Comparison of ENCODE assay signal across 10 mouse cellular contexts in the genomic region with DNA sequence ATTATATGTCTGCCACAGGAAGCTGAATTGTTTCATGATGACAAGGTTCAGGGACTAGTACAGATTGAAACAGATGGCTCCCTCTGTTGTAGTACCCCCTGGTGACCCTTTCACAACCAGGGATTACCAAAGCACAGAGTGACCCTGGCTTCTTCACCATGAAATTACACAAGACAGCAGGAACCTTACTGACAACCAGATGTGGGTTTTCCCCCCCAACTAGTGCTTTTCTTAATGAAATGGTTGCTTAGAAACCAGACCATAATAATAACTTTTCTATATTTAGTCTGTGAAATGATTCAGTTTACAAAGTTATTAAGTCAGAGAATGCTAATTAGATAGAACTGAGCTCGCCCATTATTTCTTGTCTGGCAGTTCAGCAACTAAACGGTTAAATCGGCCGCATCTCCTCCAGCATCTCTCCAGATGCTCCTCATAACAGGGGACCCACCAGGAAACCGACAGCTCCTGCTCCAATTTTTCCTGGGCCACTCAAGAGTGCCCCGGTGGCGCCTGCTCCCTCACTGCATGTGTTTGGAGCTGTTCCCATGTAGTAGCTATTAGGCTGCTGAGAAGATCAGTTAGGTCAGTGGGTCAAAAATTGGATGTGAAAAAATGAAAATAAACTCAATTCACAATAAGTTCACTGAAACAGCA.
DNase-seq lines count a peak whose midpoint lies in the region; ATAC-seq and TF ChIP-seq lines count a peak whose summit lies in the region.
"Had no signal": no experiment of that assay in that cellular context is flagged by ENCODE, and none has a peak within 500 bp of the region (broad histone marks: within the 10 kb centered on the region; RNA-seq: fewer than 3 reads in every experiment).

No protein-coding gene starts in this region.

- no peak overlapping the region for H3K27ac ChIP-seq in midbrain, embryonic 11.5 days (ENCODE audit: low read depth, low read length)
- no peak overlapping the region for H3K27ac ChIP-seq in midbrain, embryonic 15.5 days
- no peak overlapping the region for H3K27ac ChIP-seq in limb, embryonic 10.5 days
- H3K27ac ChIP-seq in stomach, embryonic 14.5 days (ENCODE audit: low read length) = 0 out of 2 replicates have a peak overlapping the region, but pooled peaks have one; percentile 16
- H3K27ac ChIP-seq in gastrocnemius, adult 2 months = no peak overlapping the region
- H3K27ac ChIP-seq: limb, embryonic 13.5 days had no signal

- H3K4me2 ChIP-seq in midbrain, embryonic 11.5 days = no peak overlapping the region
- H3K4me2 ChIP-seq in midbrain, embryonic 15.5 days = no peak overlapping the region
- no peak overlapping the region for H3K4me2 ChIP-seq in stomach, embryonic 14.5 days (replicated peaks; ENCODE audit: low read depth, low read length)
- H3K4me2 ChIP-seq: limb, embryonic 13.5 days had no signal

- 0 out of 2 replicates have a peak, but pooled peaks have one; percentile 50 for ATAC-seq in midbrain, embryonic 11.5 days (ENCODE audit: low FRiP score)
- no peak for ATAC-seq in midbrain, embryonic 15.5 days (replicated peaks)
- no peak for ATAC-seq in stomach, embryonic 14.5 days (ENCODE audit: insufficient number of reproducible peaks, insufficient read depth, low FRiP score, low read depth)
- no peak for ATAC-seq in inflammation-experienced regulatory T-cells, adult 6 months

- intact Hi-C loops in gastrocnemius, adult 2 months (cut with DNase I) = no loop called here

- TF ChIP-seq CTCF in gastrocnemius, adult 2 months (IDR thresholded peaks at IDR 0.05) = no peak

- DNase-seq in midbrain, embryonic 11.5 days (ENCODE audit: low spot score, missing footprints) = peak; percentile 85
- peak; percentile 30 for DNase-seq in fat pad, adult 2 months (ENCODE audit: extremely low read depth, low read depth, low spot score)
- DNase-seq in limb, embryonic 10.5 days (ENCODE audit: low spot score) = peak; percentile 38
- DNase-seq in urinary bladder, postnatal 25 days (ENCODE audit: low spot score) = no peak
- DNase-seq in gastrocnemius, adult 2 months = no peak
- DNase-seq: right cerebral cortex, postnatal 25 days had no signal

- no peaks in the 10 kb centered on the region for H3K36me3 ChIP-seq in midbrain, embryonic 11.5 days (ENCODE audit: control insufficient read depth, insufficient read depth, low read length)
- no peaks in the 10 kb centered on the region for H3K36me3 ChIP-seq in midbrain, embryonic 15.5 days (replicated peaks)
- no peaks in the 10 kb centered on the region; the same call in 1 of the 2 replicates for H3K36me3 ChIP-seq in limb, embryonic 10.5 days
- no peaks in the 10 kb centered on the region for H3K36me3 ChIP-seq in stomach, embryonic 14.5 days (ENCODE audit: control insufficient read depth, insufficient read depth, low read length)

- no peak overlapping the region for H3K9ac ChIP-seq in midbrain, embryonic 11.5 days (ENCODE audit: low read length)
- no peak overlapping the region for H3K9ac ChIP-seq in midbrain, embryonic 15.5 days
- H3K9ac ChIP-seq in stomach, embryonic 14.5 days (replicated peaks; ENCODE audit: low read depth, low read length) = no peak overlapping the region

- peaks cover 11% of the 10 kb centered on the region for H3K4me1 ChIP-seq in midbrain, embryonic 11.5 days (ENCODE audit: control insufficient read depth, insufficient read depth, low read length)
- peaks cover 16% of the 10 kb centered on the region for H3K4me1 ChIP-seq in midbrain, embryonic 15.5 days
- H3K4me1 ChIP-seq in limb, embryonic 10.5 days = peaks cover 23% of the 10 kb centered on the region
- H3K4me1 ChIP-seq in stomach, embryonic 14.5 days (ENCODE audit: control insufficient read depth, insufficient read depth, low read length) = peaks cover 9% of the 10 kb centered on the region

- no peaks in the 10 kb centered on the region for H3K27me3 ChIP-seq in midbrain, embryonic 11.5 days (ENCODE audit: control insufficient read depth, insufficient read depth, low read length)
- no peaks in the 10 kb centered on the region; the same call in 1 of the 2 replicates for H3K27me3 ChIP-seq in midbrain, embryonic 15.5 days (replicated peaks)
- no peaks in the 10 kb centered on the region for H3K27me3 ChIP-seq in limb, embryonic 10.5 days (ENCODE audit: low read depth, poor library complexity, severe bottlenecking)
- H3K27me3 ChIP-seq in stomach, embryonic 14.5 days (ENCODE audit: control insufficient read depth, insufficient read depth, low read length) = no peaks in the 10 kb centered on the region
- H3K27me3 ChIP-seq: limb, embryonic 13.5 days had no signal

- H3K4me3 ChIP-seq in midbrain, embryonic 11.5 days (ENCODE audit: low read depth, low read length) = no peak overlapping the region
- H3K4me3 ChIP-seq in midbrain, embryonic 15.5 days = no peak overlapping the region
- H3K4me3 ChIP-seq in limb, embryonic 10.5 days = no peak overlapping the region
- no peak overlapping the region for H3K4me3 ChIP-seq in stomach, embryonic 14.5 days (ENCODE audit: low read depth, low read length)
- no peak overlapping the region for H3K4me3 ChIP-seq in gastrocnemius, adult 2 months
- H3K4me3 ChIP-seq: limb, embryonic 13.5 days had no signal

- WGBS in midbrain, embryonic 11.5 days = 27% methylated on average over 7 of the region's 7 CpGs
- 16% methylated on average over 7 of the region's 7 CpGs for WGBS in midbrain, embryonic 15.5 days
- WGBS in limb, embryonic 10.5 days = 32% methylated on average over 7 of the region's 7 CpGs
- 36% methylated on average over 7 of the region's 7 CpGs for WGBS in stomach, embryonic 14.5 days

- no peaks in the 10 kb centered on the region for H3K9me3 ChIP-seq in midbrain, embryonic 11.5 days (ENCODE audit: control insufficient read depth, low read length)
- H3K9me3 ChIP-seq in midbrain, embryonic 15.5 days = no peaks in the 10 kb centered on the region
- H3K9me3 ChIP-seq in limb, embryonic 10.5 days (replicated peaks) = no peaks in the 10 kb centered on the region
- H3K9me3 ChIP-seq in stomach, embryonic 14.5 days (ENCODE audit: control insufficient read depth, low read depth, low read length) = no peaks in the 10 kb centered on the region
- H3K9me3 ChIP-seq: limb, embryonic 13.5 days had no signal

Comparison
In these comparisons a context has a peak if more than half of its experiments do, and no peak if none do; other contexts are left out.
1. DNase-seq: peak in midbrain, embryonic 11.5 days (single experiment), fat pad, adult 2 months (single experiment) and limb, embryonic 10.5 days (single experiment); none in urinary bladder, postnatal 25 days (single experiment) and gastrocnemius, adult 2 months (single experiment).